Mouse (Mus musculus) right cerebral cortex, postnatal 10 days (tissue): ENCODE results near the gene Slc43a2.

ENCODE experiments used
- DNase-seq, 2 experiments: peaks; one replicate each; pipeline ENCODE4 v3.0.0; 2021; ENCODE audit warnings: low spot score in 2 of 2

Slc43a2 gene

GRCm38 (mm10) chr11:75530325-75530724 is 1.2 kb upstream of the Slc43a2 start:
- DNase-seq, result peak; percentile 93 to 97

GRCm38 (mm10) chr11:75530845-75531373 is 585 bp upstream of the Slc43a2 start:
- no peak for DNase-seq

GRCm38 (mm10) chr11:75532340-75533277 is 1.1 kb downstream of the Slc43a2 start:
- DNase-seq, result peak in 1 of 2 experiments; percentile 64

GRCm38 (mm10) chr11:75533314-75534015 is 2.0 kb downstream of the Slc43a2 start:
- DNase-seq, result no peak

- DNase-seq, result no peak
These were observed 3.0 kb downstream of the Slc43a2 start for GRCm38 (mm10) chr11:75534286-75535033.

- no peak for DNase-seq
These were observed 3.8 kb downstream of the Slc43a2 start for GRCm38 (mm10) chr11:75535106-75535795.

GRCm38 (mm10) chr11:75536255-75537024 is 4.9 kb downstream of the Slc43a2 start:
- DNase-seq, result no peak

GRCm38 (mm10) chr11:75537025-75537414 is 5.5 kb downstream of the Slc43a2 start:
- DNase-seq, result no peak

GRCm38 (mm10) chr11:75537491-75538183 is 6.1 kb downstream of the Slc43a2 start:
- DNase-seq, result no peak

GRCm38 (mm10) chr11:75538184-75538969 is 6.9 kb downstream of the Slc43a2 start:
- DNase-seq, result no peak

- no peak for DNase-seq
These were observed 7.4 kb downstream of the Slc43a2 start for GRCm38 (mm10) chr11:75538970-75539299.

- no peak for DNase-seq
These were observed 8.7 kb downstream of the Slc43a2 start for GRCm38 (mm10) chr11:75540209-75540608.

- DNase-seq, result peak; percentile 64 to 70
These were observed 9.5 kb downstream of the Slc43a2 start for GRCm38 (mm10) chr11:75540710-75541581.

- DNase-seq, result no peak
These were observed 13.2 kb downstream of the Slc43a2 start for GRCm38 (mm10) chr11:75544713-75545112.

- no peak for DNase-seq
These were observed 14.6 kb downstream of the Slc43a2 start for GRCm38 (mm10) chr11:75546057-75546456.

GRCm38 (mm10) chr11:75549658-75550111 is 18.2 kb downstream of the Slc43a2 start:
- DNase-seq, result no peak

GRCm38 (mm10) chr11:75550200-75550946 is 18.9 kb downstream of the Slc43a2 start:
- no peak for DNase-seq
